Mouse (Mus musculus): ENCODE measurements around the gene Rps13.
"Not testable (repeated sequence)": the region's sequence is repeated elsewhere in the genome, so short reads cannot be mapped to it uniquely, and the experiment has no call there.

Rps13 gene

DNA sequence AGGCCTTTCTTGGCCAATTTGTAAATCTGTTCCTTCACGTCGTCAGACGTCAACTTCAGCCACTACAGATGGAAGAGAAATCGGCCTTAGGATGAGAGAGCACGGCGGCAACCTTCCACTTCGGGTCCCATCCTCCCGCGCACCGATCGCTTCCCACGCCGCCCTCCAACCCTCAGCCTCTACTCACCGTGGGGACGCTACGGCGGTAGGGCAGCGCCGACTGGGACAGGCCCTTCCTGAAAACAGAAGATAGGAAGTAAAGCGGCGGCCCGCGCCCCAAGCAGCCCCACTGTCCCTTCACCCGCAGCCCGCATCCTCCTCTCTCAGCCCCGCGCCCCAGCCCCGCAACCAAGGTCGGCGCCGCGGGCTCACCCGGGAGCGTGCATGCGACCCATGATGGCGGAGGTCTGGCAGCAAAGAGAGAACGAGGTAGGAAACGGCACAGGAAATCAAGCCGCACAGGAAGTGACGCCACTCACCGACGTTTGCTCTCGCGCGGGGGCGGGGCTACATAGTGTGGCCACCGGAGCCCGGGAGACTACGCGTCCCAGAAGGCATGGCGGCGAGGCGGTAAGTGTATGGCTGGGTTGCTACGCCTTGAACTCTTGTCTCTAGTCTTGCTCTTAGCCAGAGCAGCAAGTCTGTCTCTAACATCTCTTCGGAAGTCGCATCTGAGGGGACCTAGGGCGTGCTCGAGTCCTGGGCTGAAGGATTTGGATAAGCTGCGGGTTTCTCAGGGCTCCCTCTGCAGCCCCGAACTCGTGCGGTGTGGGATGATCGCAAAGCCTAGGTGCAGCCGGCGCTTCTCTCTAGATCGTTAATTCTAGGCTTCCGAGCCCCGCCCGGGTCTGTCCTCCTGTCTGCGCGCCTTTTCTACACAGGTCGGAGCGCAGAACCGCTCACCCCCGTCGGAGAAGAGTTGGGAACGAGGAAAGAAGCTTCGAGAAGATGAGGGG lies at the start of gene Rps13:
TSS of gene Rps13 (minus strand) at position 483 of the 956 bp plus-strand sequence.
- peak; percentile 98 for DNase-seq

DNA sequence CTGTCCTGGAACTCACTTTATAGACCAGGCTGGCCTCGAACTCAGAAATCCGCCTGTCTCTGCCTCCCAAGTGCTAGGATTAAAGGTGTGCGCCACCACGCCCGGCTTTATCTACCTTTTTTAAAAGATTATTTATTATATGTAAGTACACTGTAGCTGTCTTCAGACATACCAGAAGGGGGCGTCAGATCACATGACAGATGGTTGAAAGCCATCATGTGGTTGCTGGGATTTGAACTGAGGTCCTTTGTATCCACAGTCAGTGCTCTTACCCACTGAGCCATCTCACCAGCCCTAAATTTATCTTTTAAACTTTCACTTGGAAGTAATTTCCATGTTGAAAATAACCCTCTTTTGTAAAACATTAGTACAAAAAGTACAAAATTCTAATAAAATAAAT lies 45.2 kb upstream of the Rps13 start:
- DNase-seq: not testable (repeated sequence)

DNA sequence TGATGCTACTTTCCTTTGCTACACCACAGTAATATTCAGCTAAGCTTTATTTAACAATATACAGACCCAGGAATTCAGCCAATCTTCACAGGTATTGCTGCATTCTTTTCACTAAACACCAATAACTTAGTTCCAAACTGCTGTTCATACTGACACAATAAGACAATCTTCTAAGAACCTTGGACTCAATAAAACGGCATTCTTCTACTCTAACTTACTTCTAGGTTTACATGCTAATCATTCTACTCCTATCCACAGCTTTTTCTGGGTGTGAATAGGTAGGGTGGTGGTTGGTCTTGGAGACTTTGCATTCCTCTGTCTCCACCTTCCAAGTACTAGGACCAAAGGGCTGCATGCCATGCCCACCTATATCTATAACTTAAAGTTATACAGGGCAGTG lies 40.3 kb upstream of the Rps13 start:
- no peak for DNase-seq

DNA sequence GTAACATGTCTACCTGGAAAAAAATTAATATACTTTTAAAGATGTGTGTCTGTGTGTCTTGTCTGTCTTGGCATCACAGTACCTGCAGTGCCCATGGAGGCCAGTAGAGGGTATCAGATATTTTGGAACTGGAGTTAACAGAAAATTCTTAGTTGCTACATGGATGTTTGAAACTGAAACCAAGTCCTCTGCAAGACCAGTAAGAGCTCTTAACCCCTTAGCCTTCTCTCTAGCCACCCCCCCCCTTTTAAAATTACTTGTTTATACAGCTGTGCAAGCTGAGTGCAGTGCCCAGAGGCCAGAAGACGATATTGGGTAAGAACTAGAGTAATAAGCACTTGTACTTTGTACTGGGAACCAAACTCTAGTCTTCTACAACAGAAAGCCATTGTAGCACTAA lies 2.2 kb upstream of the Rps13 start:
- DNase-seq: peak; percentile 77

DNA sequence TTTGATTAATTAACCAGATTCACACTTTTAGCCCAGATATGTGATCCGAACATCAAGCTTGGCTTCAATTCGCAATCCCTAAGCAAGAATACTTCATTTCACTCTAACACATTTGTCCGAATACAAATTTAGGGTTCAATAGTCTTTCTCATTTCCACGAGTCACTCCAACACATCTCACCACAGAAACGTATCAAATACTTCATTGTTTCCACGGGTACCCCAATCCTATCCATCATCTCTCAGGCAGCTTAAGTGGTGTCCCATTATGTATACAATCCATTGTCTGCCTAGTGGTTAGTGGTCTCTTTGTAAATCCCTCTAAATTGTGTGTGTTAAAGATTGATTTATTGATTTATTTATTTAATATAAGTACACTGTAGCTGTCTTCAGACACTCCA lies 1.1 kb upstream of the Rps13 start:
- DNase-seq: no peak

DNA sequence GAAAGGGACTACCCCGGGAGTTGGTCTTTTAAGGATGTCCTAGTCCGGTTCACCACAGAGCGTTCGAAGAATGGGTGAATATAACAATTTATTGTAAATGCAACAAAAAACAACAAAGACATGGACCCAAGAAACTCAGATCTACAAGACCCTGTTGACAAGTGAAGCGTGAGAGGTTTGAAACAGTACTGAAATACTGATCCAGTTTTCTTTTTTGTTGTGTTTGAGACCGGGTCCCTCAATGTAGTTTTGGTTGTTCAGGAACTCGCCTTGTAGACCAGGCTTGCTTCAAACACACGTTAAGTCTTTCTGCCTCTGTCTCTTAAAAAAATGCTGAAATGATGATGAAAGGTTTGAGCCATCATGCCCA lies 659 bp upstream of the Rps13 start:
- no peak for DNase-seq

DNA sequence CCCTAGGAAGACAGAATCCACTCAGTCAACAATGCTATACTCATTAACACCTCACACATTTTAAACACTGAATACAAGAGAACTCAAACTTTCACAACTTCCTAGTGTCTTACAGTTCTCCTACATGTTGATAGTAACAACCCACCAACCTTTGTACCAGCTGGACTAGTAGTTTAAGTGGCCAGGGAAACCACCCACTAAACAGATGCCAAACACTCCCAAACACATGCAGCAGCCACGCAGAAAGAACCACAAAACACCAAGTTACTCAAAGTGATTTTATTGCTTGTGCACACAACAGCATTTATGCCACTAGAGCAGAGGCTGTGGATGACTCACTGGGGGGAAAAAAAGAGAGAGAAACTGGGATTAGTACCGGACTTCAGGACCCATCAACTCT lies 2.7 kb downstream of the Rps13 start:
- DNase-seq: no peak

DNA sequence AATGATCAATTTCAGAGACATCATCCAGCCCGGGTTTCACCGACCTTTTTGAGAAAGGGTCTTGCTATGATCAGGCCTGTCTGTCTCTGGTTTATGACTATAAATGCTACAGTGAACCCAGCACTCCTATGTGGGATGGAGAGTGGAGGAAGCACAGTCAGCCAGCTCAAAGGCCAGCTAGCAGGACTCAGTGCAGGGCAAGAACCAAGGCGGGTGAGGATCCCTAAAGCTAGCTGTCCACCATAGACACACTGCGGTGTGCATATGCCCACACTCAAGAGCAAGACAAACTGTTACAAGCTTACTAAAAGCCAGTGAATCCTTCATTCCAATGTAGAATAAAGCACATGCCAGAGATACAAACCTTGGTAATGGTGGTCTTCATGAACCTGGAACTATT lies 4.1 kb downstream of the Rps13 start:
- DNase-seq: no peak

DNA sequence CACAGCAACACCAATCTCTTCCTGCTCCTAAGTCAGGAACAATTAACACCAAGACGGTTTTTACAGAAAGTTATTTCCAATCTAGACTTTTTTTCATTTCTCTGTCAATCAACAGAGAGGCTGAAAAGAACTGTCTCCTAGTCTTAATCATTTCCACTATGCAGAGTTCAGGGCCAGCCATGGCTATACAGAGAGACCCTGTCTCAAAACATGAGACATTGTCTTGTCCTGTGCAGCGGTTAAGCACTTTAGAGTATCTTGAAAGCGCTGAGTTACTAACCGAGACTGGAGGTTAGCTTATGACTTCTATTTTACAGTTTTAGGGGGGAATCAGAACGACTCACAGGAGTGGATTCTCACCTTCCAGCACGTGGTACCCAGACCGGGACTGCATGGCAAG lies 5.2 kb downstream of the Rps13 start:
- no peak for DNase-seq

DNA sequence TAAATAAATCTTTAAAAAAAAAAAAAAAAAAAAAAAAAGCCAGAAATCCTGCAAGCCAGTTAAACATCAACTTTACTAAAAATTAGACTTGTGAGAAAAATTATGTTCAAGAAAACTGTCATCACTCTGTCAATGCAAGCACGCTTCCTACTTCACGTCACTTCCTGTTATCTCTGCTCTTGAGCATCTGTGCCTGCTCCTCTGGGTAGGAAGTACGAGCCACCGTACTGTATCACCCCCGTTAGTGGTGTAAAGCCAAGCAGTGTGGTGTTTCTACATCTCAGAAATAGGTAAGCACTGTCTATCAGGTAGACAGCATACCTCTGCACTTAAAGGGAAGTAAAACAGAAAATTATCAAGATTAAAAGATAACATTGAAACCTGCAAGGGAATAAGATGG lies 6.1 kb downstream of the Rps13 start:
- peak; percentile 37 for DNase-seq

DNA sequence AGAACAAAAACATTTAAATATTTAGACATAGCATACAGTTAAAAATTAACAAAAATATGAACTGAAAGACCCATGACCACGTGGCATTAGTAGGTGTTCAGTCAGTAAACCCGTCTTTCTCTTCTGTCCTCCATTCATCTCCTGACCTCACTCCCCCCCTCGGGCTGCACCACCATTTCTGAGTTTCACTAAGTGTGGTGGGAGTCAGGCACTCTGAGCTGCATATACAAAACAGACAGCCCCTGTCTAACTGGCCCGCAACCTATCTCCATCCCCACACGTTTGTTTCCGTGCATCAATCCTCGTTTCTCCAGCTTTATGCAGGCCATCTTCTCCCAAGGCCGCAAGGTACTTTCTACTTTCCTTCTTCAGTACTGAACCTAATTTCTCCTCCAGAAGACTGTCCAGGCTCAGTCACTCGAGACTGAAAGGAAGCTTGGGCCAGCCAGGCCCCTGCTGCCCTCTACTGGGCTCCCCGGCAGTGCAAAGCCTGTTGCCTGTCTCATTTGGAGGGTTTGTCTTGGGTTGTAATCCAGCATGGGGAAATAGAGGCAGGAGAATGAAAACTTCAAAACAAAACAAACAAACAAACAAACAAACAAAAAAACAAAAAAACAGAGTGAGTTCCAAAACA lies 10.5 kb downstream of the Rps13 start:
- DNase-seq: peak; percentile 71

DNA sequence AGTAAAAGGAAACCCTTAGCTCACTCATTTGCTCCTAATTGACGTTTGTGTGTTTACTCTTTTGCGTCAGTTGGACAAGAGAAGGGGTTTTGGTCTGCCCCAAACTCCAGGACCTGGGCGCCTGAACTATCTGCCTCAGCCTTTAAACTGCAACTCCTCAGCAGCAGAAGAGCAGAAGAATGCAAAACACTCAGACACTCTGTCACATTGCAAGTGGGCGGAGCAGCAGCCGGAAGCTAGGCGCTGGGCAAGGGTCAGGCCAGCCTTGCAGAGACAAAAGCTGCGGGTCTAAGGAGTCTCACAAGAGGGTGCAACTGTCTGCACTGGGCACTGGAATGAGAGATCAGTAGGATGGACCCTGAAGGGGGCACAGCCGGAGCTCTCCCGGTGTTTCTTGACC lies 24.5 kb downstream of the Rps13 start:
- peak; percentile 65 for DNase-seq

DNA sequence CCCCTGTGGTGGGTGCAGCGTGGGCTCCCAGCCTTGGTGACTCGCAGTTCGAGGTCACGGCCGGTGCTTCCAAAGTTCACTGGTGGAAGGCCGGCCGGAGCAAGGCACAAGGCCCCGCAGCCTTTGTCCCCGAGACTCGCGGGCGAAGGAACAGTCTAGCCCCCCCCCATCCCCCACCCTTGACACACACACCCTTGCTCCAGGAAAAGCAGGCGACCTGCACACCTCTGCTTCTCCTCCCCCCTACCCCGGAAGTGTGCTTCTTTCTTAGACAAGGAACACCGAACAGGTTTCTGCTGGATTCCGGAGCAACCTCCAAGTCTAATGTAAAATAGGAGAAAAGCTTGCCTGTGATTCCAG lies 25.4 kb downstream of the Rps13 start:
- DNase-seq: peak; percentile 58

DNA sequence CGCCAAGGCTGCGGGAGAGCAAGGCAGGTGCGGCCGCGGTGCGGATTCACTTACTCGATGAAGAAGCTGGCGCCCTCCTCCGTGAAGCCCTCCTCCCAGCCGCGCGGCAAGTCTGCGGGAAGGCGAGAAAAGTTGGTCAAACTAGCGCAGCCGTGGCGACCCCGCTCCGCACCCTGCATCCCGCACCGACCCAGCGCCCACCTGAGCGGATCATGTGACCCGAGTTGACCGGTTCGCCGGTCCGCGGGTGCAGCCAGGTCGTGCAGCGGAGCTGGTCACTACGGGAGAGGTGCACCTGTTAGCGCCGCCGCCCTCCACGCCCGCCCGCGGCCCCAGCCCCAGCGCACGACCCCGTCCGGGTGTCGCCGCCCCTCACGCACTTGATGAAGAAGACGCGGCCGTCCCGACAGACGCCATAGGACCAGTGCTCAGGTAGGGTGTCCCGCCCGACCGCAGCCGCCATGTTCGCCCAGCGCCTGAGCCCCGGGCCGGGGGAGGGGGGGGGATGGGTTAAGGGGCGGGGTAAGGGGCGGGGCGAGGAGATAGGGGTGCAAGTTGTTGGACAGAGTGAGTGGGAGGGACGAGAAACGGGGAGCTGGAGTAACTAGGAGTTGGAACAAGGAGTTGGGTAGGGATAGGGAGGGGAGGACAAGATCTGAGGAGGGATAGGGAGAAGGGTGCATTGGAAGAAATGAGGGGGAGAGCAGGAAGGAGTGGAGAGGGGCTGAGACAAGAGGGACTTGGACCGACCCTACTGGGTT lies 25.9 kb downstream of the Rps13 start, which contains the start of gene Plekha7:
TSS of gene Plekha7 (minus strand) at position 506 of the 761 bp plus-strand sequence.
- peak; percentile 68 for DNase-seq

DNA sequence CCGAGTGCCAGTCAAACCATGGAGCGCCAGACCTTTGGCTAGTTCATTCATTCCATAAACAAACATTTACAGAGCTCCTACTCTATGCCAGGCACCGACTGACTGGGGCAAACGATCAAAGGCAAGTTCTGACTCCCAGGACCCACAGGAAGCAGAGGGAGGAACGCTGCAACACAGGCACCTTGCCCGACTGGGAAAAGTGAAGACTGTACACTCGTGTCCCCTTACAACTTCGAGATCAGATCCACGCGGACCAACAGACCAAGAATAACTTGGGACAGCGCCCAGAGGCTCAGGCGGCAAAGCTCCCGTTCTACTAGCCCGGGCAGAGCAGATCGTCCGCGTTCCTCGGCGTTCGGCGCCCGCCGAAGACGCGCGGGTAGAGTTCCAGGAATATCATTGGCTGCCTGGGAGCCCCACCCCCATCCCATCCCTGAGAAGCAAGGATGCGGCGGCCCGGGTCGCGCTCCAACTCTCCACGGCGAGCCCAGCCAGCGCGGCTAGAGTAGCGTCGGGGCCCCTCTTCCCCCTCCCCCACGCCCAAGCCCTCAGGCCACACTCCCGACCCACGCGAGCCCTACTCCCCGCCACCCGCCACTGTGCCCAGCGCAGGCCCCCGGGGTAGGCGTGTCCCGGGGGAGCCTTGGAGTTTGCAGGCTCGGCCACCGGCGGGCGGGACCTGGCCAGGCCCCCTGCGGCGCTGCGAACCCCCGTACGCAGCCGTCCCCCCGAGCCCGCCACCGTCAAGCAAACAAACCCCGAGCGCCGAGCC lies 26.7 kb downstream of the Rps13 start:
- peak; percentile 65 for DNase-seq

DNA sequence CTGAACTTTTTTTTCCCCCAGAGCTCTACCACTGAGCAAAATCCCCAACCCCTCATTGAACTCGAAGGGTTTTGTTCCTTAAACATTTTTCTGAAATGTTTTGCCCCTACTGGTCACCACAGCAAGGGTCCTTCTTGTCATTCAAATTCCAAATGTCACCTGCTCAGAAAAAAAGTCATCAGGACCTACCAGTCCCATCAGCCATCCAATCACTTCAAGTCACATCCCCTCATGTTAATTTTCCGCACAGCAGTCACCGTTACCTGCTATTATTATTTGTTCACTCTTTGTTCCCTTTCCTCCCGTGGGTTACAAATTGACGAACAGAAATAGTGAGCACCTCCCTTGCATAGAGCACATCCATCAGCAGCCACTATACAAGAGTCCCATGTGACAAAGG lies 27.4 kb downstream of the Rps13 start:
- no peak for DNase-seq

DNA sequence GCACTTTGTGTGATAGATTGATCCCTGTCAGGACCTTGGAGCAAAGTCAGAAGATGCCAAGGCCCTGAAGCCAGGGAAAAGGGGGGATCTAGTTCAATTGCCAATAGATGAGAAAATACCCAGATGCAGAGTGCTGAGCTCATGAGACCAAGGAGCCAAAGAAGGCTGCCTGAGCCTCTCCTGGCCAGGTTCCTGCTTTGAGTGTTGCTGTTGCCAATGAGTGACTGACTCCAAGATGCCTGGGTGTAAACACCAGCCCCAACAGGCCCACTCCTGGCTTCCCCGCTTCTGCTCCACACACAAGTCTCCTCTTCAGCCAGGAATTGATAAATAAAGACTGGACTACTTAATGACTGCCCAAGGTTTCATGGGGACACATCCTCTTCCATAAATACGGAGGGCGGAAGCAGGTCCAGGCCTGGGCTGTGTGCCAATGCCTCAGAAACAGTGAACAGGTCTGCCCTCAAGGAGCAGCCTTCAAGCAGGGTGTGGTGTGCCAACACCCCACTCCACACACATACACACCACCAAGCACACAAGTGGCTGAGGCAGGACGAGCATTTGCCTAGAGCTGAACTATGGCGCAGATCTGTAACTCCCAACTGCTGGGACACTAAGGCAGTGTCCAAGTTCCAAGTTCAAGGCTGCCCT lies 32.2 kb downstream of the Rps13 start:
- no peak for DNase-seq

DNA sequence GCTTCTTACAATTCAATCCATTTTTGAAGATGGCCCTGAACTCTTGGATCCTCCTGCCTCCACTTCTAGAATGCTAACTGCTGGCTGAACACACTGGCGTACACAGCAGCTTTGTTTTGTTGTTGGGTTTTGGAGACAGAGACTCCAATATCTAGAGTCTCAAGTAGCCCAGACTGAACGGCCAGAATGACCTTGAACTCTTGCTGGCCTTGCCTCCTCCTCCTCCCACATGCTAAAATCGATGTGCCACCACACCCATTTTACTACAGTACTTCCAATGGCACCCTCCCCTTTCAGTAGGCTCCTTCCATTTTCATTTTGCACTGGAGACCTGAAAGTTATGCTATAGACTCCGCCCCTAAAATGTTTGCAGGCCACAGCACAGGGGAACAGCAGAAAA lies 32.9 kb downstream of the Rps13 start:
- DNase-seq: no peak

DNA sequence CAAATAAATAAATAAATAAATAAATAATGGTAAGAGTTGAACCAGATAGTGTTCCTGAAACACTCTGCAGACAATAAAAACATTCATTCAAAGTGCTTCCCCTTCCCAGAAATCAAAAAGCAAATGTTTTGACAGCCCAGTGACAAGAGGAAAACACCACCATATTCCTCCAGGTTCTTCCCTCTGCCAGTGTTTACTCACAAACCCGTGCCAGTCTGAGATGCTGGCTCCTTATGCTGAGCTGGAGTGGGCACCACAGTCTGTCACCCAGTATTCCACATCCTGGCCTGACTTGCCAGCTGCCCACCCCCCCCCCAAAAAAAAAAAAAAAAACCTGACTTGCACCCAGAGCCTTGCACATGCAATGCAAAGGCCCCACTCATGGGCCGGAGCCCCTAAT lies 35.1 kb downstream of the Rps13 start:
- no peak for DNase-seq

DNA sequence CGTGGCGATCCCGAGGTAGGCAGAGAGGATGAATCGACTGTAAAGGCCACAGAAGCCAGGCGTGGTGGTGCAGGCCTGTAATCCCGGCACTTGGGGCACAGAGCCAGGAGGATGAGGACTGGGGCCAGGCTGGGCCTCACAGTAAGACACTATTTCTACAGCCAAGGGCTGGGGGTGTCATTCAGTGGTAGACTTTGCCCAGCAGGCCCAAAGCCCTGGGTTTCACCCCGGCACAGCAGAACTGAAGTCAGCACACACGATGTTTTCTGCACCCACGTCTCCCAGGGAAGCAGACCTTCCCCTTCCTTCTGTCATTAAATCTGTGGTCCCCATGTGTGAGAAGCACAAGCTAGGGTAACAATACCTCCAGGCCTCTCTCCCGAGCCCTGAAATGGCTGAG lies 35.6 kb downstream of the Rps13 start:
- DNase-seq: no peak

DNA sequence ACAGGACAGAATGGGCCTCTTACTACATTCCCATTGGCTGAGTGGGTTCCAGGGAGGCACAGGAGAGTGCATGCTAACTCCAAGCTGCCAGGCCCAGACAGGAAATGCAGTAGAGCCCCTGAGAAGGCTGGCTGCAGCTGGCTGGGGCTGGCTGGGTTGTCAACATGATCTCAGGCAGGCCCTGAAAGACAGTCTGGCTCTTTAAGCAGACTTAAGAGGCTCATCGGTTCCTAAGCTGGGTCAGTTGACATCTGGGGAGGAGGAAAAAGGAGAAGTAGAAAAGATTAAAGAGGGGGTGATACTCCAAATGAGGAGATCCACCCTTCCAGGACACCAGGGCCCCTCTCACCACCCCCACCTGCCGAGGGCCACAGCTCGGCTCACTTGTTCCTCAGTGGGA lies 39.0 kb downstream of the Rps13 start:
- peak; percentile 43 for DNase-seq

DNA sequence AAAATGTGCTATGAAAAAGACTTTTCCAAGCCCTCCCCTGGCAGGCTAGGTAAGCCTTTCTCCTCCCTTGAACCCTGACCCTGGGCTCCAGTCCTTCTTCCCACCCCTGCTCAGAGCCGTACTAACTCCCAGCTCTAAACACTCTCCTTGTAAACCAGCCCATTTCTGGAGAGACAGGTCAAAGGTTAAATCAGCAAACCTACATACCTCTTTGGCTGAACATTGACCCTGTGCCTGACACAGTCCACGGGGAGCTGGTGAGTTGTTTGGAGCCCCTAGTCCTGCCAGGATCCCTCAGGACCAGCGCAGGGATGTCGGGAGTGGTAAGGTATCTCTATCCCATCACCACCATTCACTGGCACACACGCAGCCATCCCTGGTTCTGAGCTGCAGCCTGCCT lies 41.6 kb downstream of the Rps13 start:
- DNase-seq: no peak
